Mouse (Mus musculus): ENCODE measurements around the gene Slc44a5. TPM values are rescaled to one million over a fixed set of nuclear protein-coding genes. Genes with fewer than 3 reads are reported as not detected.
"Not testable (repeated sequence)": the region's sequence is repeated elsewhere in the genome, so short reads cannot be mapped to it uniquely, and the experiment has no call there.

Gene Slc44a5
- polyA plus RNA-seq, 1 experiment from 2014 or later = 9.9 TPM

- H3K27ac ChIP-seq = no peak overlapping the region
- no peaks in the 10 kb centered on the region for H3K27me3 ChIP-seq (replicated peaks)
- no peaks in the 10 kb centered on the region for H3K36me3 ChIP-seq (replicated peaks)
- no peaks in the 10 kb centered on the region for H3K9me3 ChIP-seq
- no peaks in the 10 kb centered on the region for H3K4me1 ChIP-seq
- H3K9ac ChIP-seq = no peak overlapping the region
- H3K4me2 ChIP-seq = no peak overlapping the region
- no peak overlapping the region for H3K4me3 ChIP-seq
- no peak for ATAC-seq (replicated peaks)
- 91% methylated on average over 4 of the region's 4 CpGs for WGBS
These were observed 168.1 kb downstream of the Slc44a5 start for GRCm38 (mm10) chr3:154141346-154141745.

GRCm38 (mm10) chr3:154142618-154143017 lies 169.4 kb downstream of the Slc44a5 start:
- Histone ChIP-seq H3K9me3 (no peaks in the 10 kb centered on the region), H3K4me2 (no peak overlapping the region), H3K27ac (no peak overlapping the region), H3K4me1 (no peaks in the 10 kb centered on the region), H3K9ac (no peak overlapping the region), H3K36me3 (replicated peaks) (no peaks in the 10 kb centered on the region), H3K27me3 (replicated peaks) (no peaks in the 10 kb centered on the region), H3K4me3 (no peak overlapping the region)
- ATAC-seq (replicated peaks) = no peak
- WGBS = 83% methylated on average over 4 of the region's 4 CpGs

GRCm38 (mm10) chr3:154145750-154146149 lies 172.5 kb downstream of the Slc44a5 start:
- Histone ChIP-seq H3K36me3 (replicated peaks) (no peaks in the 10 kb centered on the region), H3K4me3 (no peak overlapping the region), H3K27ac (no peak overlapping the region), H3K9me3 (no peaks in the 10 kb centered on the region), H3K4me1 (no peaks in the 10 kb centered on the region), H3K4me2 (no peak overlapping the region), H3K9ac (no peak overlapping the region), H3K27me3 (replicated peaks) (no peaks in the 10 kb centered on the region)
- 37% methylated on average over 4 of the region's 4 CpGs for WGBS
- ATAC-seq (replicated peaks) = no peak

GRCm38 (mm10) chr3:154149778-154150177 lies 176.5 kb downstream of the Slc44a5 start:
- Histone ChIP-seq H3K9me3 (no peaks in the 10 kb centered on the region), H3K27me3 (replicated peaks) (no peaks in the 10 kb centered on the region), H3K4me1 (no peaks in the 10 kb centered on the region), H3K9ac (no peak overlapping the region), H3K4me3 (no peak overlapping the region), H3K36me3 (replicated peaks) (no peaks in the 10 kb centered on the region), H3K27ac (no peak overlapping the region), H3K4me2 (no peak overlapping the region)
- WGBS = 86% methylated on average over 4 of the region's 4 CpGs
- no peak for ATAC-seq (replicated peaks)

- H3K9me3 ChIP-seq; H3K9ac ChIP-seq; H3K4me3 ChIP-seq; ATAC-seq (replicated peaks); H3K4me2 ChIP-seq; H3K27ac ChIP-seq; H3K27me3 ChIP-seq (replicated peaks); H3K4me1 ChIP-seq; H3K36me3 ChIP-seq (replicated peaks): not testable (repeated sequence)
- 82% methylated on average over 3 of the region's 3 CpGs for WGBS
These were observed 180.3 kb downstream of the Slc44a5 start for GRCm38 (mm10) chr3:154153541-154153940.

GRCm38 (mm10) chr3:154165882-154166281 lies 192.6 kb downstream of the Slc44a5 start:
- Histone ChIP-seq H3K4me1 (no peaks in the 10 kb centered on the region), H3K9ac (no peak overlapping the region), H3K27ac (no peak overlapping the region), H3K9me3 (no peaks in the 10 kb centered on the region), H3K4me2 (no peak overlapping the region), H3K36me3 (replicated peaks) (no peaks in the 10 kb centered on the region), H3K4me3 (no peak overlapping the region), H3K27me3 (replicated peaks) (no peaks in the 10 kb centered on the region)
- ATAC-seq (replicated peaks) = no peak
- WGBS = 81% methylated on average over 4 of the region's 4 CpGs

- Histone ChIP-seq H3K27ac (peak overlapping the region; percentile 72), H3K4me2 (no peak overlapping the region), H3K9me3 (no peaks in the 10 kb centered on the region), H3K36me3 (replicated peaks) (no peaks in the 10 kb centered on the region), H3K4me1 (peaks cover 15% of the 10 kb centered on the region), H3K27me3 (replicated peaks) (no peaks in the 10 kb centered on the region), H3K4me3 (no peak overlapping the region), H3K9ac (no peak overlapping the region)
- WGBS = 9% methylated on average over 10 of the region's 10 CpGs
- peak; percentile 92 for ATAC-seq (replicated peaks)
These were observed 198.8 kb downstream of the Slc44a5 start for GRCm38 (mm10) chr3:154171881-154172592.

- Histone ChIP-seq H3K9ac (no peak overlapping the region), H3K4me3 (no peak overlapping the region), H3K4me1 (peaks cover 15% of the 10 kb centered on the region), H3K9me3 (no peaks in the 10 kb centered on the region), H3K27ac (peak overlapping the region; percentile 72), H3K27me3 (replicated peaks) (no peaks in the 10 kb centered on the region), H3K36me3 (replicated peaks) (no peaks in the 10 kb centered on the region), H3K4me2 (no peak overlapping the region)
- WGBS = 62% methylated on average over 5 of the region's 5 CpGs
- peak; percentile 32 for ATAC-seq (replicated peaks)
These were observed 199.3 kb downstream of the Slc44a5 start for GRCm38 (mm10) chr3:154172593-154172965.

GRCm38 (mm10) chr3:154173556-154173955 lies 200.3 kb downstream of the Slc44a5 start:
- Histone ChIP-seq H3K9ac (no peak overlapping the region), H3K4me2 (no peak overlapping the region), H3K27ac (peak overlapping the region; percentile 72; the same call in 1 of the 2 replicates), H3K4me3 (no peak overlapping the region), H3K36me3 (replicated peaks) (no peaks in the 10 kb centered on the region), H3K4me1 (peaks cover 15% of the 10 kb centered on the region), H3K9me3 (no peaks in the 10 kb centered on the region), H3K27me3 (replicated peaks) (no peaks in the 10 kb centered on the region)
- WGBS = 35% methylated on average over 1 of the region's 1 CpGs
- no peak for ATAC-seq (replicated peaks)

- no peak overlapping the region for H3K4me2 ChIP-seq
- peaks cover 15% of the 10 kb centered on the region for H3K4me1 ChIP-seq
- H3K27ac ChIP-seq = no peak overlapping the region; the same call in 1 of the 2 replicates
- no peaks in the 10 kb centered on the region for H3K36me3 ChIP-seq (replicated peaks)
- 60% methylated on average over 9 of the region's 9 CpGs for WGBS
- no peak for ATAC-seq (replicated peaks)
- no peaks in the 10 kb centered on the region for H3K9me3 ChIP-seq
- no peak overlapping the region for H3K9ac ChIP-seq
- H3K27me3 ChIP-seq (replicated peaks) = no peaks in the 10 kb centered on the region
- H3K4me3 ChIP-seq = no peak overlapping the region
These were observed 200.8 kb downstream of the Slc44a5 start for GRCm38 (mm10) chr3:154174031-154174430.

GRCm38 (mm10) chr3:154174766-154175165 lies 201.5 kb downstream of the Slc44a5 start:
- Histone ChIP-seq H3K4me1 (peaks cover 15% of the 10 kb centered on the region), H3K36me3 (replicated peaks) (no peaks in the 10 kb centered on the region), H3K4me3 (no peak overlapping the region), H3K9ac (no peak overlapping the region), H3K9me3 (no peaks in the 10 kb centered on the region), H3K4me2 (no peak overlapping the region), H3K27me3 (replicated peaks) (no peaks in the 10 kb centered on the region), H3K27ac (no peak overlapping the region)
- no peak for ATAC-seq (replicated peaks)
- WGBS = 83% methylated on average over 7 of the region's 7 CpGs

- no peak overlapping the region for H3K4me2 ChIP-seq
- no peak overlapping the region for H3K27ac ChIP-seq
- H3K27me3 ChIP-seq (replicated peaks) = no peaks in the 10 kb centered on the region
- peaks cover 2% of the 10 kb centered on the region for H3K4me1 ChIP-seq
- no peak overlapping the region for H3K4me3 ChIP-seq
- ATAC-seq (replicated peaks) = no peak
- no peaks in the 10 kb centered on the region for H3K9me3 ChIP-seq
- WGBS = 85% methylated on average over 8 of the region's 8 CpGs
- H3K9ac ChIP-seq = no peak overlapping the region
- no peaks in the 10 kb centered on the region for H3K36me3 ChIP-seq (replicated peaks)
These were observed 204.5 kb downstream of the Slc44a5 start for GRCm38 (mm10) chr3:154177665-154178305.

GRCm38 (mm10) chr3:154179423-154179920 lies 206.2 kb downstream of the Slc44a5 start:
- no peak for ATAC-seq (replicated peaks)
- H3K4me1 ChIP-seq = no peaks in the 10 kb centered on the region
- no peak overlapping the region for H3K9ac ChIP-seq
- no peak overlapping the region for H3K27ac ChIP-seq
- no peaks in the 10 kb centered on the region for H3K27me3 ChIP-seq (replicated peaks)
- H3K36me3 ChIP-seq (replicated peaks) = no peaks in the 10 kb centered on the region
- WGBS = 94% methylated on average over 3 of the region's 3 CpGs
- no peak overlapping the region for H3K4me2 ChIP-seq
- no peaks in the 10 kb centered on the region for H3K9me3 ChIP-seq
- no peak overlapping the region for H3K4me3 ChIP-seq

Data from midbrain, embryonic 15.5 days (tissue).